Mouse (Mus musculus): ENCODE measurements at regions not wholly inside any gene's neighbourhood (a gene's known extent, or its start where the extent isn't known, plus 50 kb on each side); places are given as distances from the start of the nearest gene placed in this dataset.

DNA sequence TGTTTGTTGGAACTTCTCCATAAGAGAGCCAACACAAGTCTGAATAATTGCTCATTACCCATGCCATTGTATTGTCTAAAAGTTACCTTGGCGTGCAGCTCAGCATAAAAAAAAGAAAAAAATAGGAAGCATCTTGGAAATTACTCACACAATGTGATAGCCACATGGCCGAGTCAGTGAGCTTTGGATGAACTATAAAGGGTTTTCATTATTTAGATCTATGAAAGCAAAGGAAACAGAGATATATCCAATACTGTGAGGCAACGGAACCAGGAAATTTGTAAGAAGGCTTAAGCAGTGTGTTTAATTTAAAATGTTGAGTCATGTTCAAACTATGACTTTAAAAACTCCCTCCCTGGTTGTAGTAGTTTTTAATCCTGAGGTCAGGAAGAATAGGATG lies 446.7 kb upstream of the Dph6 start:
- in situ Hi-C loops (cut with MboI, MseI), result loop anchor here (5.0 kb wide), 1 partner anchor 36 kb away; no protein-coding TSS in a partner anchor

DNA sequence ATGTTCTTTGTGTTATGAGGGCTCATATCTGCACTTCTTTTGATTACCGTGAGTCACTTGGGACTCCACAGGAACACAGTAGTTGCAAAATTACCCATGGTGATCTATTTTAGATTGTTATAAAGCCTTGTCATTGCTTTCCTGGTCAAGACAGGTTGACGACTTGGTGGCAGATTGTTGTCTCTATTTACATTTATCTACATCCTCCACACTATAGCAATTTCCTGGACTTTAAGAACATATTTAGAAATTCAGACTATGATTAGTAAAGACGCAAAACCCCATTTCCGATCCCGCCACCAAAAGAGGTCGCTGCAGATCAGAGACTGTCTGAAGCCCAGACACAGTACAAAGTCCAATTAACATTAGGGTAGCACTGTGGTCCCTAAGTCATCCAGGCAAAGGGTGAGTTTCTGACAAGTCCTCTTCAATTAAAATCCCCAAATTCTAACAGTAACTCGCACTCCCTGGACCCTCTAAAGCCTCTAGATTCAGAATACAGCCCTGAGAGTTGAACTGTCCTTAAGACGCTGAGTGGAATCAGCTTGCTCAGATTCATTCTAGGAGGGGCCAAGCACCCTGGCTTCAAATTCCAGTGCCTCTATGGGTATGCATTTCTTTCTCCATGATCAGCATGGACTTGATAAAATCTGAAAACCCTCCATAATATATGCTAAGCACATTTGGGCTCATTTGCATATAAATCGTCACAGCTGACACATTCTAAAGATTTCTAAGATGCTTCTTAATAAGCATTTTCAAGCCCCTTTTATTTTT lies 461.9 kb upstream of the BC052040 start:
- in situ Hi-C loops (cut with MboI, MseI), result no loop called here

DNA sequence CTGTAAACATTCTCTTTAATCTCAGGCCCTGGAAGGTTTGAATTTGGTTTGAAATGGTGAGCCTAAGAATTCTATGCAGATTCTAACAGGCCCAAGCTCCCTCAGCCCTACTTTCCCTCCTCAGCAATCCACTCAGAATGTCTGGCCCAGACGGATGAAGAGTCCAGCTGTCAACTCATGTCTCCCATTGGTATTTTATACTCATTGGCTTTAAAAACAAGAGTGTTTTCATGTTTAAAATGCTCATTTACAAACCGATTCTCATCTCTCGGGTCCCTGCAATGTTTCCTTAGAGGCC lies 461.4 kb upstream of the BC052040 start:
- in situ Hi-C loops (cut with MboI, MseI), result no loop called here

DNA sequence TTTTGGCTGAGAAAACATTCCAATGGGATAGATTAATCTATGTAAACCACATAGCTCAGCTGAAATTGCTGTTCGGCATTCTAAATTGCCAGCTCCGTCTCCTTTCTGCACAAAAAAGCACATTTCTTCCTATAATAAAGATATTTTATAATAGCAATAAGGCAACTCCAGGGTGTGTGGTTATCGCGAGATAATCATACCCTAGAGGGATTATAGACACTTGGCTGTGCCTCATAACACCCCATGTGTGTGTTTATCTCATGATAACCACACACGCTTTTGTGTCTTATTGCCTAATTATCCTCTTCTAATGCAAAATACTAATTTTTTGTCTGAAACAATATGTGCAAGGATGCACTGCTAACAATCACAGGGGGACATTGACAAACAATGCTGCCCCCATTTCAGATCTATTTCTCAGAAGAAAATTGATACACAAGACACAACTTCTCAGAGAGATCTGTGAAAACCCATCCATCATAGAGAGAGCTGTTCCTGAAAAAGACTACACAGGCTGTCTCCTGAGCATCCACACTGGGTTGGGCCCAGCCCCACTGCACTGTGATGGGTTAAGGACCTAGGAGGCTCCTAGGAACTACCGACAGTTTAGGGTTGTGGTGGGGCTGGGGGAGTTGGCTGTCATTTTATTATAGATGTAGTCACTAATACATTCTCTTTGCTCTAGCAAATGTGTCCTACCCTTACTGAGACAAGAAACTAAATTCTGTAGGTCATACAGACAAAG lies 454.7 kb upstream of the BC052040 start:
- in situ Hi-C loops (cut with MboI, MseI), result no loop called here

DNA sequence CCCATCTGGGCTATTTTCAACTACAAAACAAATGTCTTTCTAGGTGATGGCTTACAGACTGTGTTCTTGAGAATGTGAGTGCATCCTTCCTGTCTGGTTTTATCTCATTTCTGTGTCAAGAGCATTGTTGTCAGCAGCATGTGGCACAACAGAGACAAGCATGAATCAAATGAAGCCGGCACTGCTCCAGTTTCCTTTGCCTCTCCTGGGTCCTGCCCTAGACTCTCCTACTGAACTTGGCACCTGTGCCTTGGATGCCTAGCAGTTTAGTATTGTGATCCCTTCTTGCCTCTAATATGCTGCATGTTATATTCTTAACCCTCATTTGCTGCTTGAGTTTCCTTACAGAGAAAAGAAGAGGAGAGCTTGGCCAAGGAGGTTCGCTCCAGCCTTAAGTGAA lies 449.8 kb upstream of the BC052040 start:
- in situ Hi-C loops (cut with MboI, MseI), result no loop called here

DNA sequence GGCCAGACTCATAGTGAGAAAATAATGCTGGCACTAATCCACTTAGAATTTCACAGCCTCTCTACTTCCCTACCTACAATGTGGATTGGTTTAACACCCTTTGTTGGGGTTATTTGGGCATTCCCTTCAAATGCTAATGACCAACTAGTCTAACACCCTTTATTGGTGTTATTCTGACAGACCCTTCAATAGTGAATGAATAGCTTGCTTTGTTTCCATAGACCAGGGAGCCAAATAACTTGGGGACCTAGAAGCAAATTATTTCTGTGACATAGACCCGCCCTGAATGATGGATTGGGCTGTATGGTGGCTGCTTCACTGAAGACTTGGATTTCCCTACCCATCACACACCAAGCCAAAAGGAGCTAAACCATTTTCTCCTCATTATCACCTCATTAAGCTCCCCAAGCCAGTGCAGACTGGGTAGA lies 449.3 kb upstream of the BC052040 start:
- in situ Hi-C loops (cut with MboI, MseI), result no loop called here

DNA sequence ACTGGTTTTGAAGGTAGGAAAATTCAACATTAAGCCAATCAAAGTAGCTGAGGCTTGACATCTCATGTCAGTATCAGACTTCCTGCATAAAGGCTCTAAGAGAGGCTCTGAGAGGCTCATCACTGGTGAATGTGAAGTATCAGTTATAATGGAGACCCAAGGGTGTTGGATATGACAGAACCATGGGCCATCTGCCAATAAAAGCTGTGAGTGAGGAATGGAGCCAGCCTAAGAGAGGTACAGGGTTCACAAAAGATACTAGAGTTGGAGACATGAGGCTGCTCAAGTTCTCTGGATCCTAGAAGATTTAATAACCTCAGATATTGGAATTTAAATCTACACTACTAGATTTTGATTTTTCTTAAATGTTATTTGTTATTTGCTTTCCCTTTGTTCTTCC lies 440.1 kb upstream of the BC052040 start:
- in situ Hi-C loops (cut with MboI, MseI), result no loop called here

DNA sequence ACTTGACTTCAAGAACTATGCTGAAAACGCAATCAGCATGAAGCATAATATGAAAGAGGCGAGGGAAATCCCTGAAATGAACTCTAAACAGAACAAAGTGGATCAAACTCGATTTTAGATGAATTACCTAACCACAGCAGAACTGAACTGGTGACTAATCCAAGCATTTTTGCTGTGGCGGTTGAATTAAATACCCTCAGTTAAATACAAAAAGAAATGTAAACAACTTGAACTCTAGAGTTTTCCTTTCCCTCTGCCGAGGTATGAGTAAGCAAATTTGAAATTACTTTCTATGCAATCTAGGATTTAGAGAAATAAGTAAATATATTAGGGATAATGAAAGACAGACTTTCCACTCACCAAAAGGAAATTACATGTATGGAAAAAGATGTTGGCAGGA lies 409.4 kb upstream of the BC052040 start:
- in situ Hi-C loops (cut with MboI, MseI), result no loop called here

DNA sequence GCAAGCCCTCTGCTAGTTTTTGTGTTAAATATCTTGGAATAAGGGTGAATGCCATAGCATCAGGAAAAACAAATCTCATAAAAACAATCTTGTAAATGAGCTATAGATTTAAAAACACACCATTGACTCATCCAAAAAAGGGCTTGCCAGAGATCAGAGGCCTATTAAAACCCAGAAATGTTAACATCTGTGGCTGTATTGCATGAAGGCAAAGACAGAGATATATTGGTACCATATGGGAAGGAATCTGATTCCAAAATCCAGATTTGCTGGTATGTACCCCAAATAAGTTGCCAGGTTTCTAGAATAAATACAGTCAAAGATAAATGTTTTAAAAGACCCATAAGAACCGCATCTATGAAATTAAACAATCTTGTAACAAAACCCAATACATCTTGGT lies 404.4 kb upstream of the BC052040 start:
- in situ Hi-C loops (cut with MboI, MseI), result no loop called here

DNA sequence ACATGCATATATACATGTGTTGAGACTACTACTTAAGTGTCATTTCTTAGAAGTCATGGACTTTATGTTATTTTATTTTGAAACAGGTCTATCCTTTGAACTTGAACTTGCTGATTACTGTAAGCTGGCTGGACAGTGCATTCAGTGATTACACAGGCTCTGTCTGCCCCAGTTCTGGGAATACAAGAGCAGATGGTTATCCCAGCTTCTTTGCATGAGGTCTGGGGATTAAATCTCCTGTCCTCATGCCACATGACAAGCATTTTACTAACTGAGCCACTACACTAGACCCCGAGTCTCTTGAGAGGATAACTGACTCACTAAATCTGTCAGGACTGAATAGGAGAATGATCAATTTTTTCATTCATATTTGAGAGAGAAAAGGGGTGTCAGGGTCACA lies 403.6 kb upstream of the BC052040 start:
- in situ Hi-C loops (cut with MboI, MseI), result no loop called here

DNA sequence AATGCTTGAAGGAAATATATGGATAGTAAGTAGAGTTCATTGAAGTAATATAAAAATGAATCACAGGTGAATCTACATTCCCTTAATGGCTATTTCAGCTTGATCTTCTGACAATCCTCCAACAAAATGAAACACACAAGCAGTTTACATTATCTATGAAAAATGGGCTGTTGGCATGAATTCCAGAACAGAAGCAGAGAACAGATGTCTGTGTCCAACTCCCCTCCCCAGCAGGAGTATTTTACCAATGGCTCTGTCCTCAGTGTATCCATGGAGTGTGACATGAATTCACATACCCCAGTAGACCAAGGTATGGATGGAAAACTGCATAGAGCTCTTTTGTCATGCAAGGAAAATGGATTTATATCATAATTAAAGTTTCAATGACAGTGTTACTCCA lies 370.3 kb upstream of the BC052040 start:
- in situ Hi-C loops (cut with MboI, MseI), result no loop called here

DNA sequence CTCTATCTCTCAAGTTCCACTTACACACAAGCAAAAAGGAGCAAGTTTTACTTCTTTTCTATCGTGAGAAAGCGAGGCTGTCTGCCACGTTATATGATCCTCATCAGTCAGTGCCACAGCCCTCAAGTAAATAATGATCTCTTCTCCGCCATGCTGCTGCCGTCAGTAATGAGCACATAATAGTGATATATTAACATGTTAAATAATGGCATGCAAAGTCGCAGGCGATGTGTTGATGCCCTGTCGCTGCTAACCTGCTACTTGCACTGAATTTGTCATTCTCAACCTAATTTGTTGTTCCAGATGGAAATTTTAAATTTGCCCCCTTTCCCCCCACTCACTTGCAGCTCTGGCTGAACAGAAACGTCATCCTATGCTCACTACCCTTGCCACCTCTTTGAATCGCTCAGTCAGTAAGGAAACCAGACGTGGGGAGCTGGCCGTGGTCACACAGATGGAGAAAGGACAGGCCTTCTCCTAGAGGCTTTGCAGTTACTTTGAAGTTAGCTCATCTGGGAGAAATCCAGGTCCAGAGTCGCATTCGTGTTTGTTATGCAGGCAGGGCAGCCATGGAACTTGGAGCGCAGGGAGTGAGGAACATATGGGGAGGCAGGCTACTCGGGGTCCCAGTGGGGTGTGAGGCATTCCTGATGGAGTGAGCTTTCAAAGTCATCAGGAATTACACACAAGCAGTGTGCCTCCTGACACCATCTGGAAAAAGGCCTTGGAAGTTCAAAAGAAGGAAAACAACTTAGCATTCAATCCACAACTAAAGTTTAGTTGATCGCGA lies 368.1 kb upstream of the BC052040 start:
- in situ Hi-C loops (cut with MboI, MseI), result no loop called here

DNA sequence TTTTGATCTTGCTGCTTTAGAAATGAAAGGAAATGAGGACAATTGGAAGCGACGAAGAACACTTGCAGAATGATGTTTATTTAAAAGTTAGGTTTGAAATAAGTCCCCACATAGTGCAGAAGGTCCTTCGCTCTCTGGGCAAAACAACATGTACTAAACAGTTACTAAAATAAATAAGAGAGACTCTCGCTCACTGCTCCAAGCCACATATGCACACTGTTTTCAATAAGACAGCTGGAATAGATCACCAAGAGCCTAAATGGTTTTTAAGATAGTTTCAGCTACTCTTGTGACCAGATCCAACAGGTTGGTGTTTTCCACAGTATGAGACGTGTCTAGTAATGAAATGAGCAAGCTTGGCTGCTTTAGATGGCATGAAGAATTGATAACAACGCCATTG lies 367.2 kb upstream of the BC052040 start:
- in situ Hi-C loops (cut with MboI, MseI), result no loop called here

DNA sequence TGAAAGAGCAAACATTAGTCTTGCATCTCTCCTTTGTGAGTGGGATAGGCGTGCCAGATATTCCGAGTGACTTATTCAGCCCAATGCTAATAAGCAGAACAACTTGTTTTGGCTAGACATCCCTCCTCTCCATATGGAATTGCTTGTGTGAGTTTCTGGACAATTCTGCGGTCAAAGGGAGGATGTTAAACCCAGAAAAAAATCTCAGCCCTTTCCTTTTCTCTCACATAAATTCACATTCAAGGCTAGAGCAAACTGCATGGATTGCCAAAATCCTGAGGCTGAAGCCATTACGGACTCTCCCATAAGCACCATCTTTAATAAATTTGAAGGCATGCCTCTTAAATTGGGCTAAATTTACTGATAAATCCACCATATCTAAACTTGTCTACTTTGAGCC lies 351.5 kb upstream of the BC052040 start:
- in situ Hi-C loops (cut with MboI, MseI), result no loop called here

DNA sequence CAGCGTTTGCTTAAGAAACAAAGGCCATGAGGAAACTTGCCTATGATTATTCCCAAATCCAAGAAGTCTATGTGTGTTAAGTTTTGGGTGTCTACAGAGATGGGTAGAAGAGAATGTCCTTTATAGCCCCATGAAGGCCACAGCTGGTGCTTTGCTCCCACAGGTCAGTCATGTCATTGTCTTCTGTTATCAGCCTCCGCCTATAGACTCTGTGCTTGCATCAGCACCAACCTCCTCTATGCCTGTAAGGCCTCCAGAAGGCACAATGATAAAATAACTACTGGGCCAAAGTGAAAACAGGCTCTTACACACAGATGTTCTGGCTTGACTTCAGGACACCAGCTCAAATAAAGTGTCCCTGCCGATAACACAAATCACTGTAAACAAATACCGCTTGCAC lies 333.8 kb upstream of the BC052040 start:
- in situ Hi-C loops (cut with MboI, MseI), result no loop called here

DNA sequence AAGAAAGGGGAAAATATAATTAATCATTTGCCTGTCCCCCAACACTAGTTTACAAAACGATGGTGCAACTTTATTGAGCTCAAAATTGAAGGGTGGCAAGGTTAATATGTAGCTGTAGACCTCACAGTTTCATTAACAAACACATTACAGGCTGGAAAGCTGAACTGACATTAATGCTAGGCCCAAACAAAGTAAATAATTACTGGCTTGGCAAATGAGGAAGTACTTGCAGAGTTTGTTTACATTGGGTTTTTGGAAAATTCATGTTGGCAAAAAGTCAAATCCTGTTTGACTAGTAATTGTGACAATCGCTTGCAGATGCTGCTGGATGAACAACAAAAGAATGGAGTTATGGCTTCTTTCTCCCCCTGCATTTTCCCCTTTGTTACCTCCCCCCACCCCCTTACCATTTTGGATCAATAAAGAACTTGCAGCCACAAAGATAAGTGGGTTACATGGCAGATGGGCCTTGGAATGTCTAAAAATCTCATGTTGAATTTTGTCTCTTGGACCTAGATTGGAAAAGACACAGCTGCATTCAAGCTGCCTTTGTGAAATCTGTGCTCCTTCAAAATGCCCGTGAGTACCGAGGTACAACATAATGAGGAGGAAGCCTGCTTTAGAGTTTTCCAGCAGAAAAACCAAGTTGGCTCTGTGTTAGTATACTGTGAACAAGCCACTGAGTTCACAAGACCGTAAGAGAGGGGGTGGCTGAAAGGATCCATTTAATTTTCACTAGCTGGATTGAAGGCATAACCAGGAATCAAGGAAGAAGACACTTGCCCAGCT lies 331.3 kb upstream of the BC052040 start:
- in situ Hi-C loops (cut with MboI, MseI), result no loop called here

DNA sequence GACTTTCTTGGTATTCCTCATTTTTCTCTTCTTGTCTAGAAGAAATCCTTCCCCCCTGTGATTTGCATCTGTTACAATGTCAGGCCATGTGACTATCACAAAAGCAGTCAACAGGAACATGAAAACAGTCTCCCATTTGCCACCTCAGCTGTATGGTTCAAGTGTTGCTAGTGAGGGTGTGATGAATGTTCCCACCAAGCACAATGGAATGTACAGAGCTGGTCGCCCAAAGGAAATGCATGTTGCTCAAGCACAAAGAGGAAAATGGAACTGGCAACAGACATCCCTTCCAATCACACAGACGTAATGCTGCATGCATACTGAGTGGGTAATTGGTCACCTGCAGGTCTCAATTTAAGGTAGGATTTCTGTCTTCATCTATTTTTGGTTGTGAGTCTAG lies 324.1 kb upstream of the BC052040 start:
- in situ Hi-C loops (cut with MboI, MseI), result no loop called here

DNA sequence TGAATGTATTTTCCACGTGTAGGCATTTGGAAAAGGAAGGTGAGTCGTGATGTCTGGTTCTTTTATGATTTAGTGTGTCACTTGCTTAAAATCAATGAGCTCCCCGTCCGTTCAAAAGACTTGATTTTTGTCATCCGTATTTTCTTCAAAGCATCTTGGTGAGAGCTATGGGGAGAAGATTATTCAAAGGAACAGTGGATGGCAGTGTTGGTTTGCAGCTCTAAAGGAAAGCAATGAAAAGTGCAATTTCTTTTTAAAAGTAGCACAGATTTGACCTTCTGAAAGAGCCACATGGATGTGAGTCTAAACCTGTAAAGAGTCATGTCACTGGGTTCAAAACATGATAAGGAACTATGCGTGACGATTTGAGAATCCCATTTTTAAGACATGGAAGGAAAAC lies 313.3 kb upstream of the BC052040 start:
- in situ Hi-C loops (cut with MboI, MseI), result no loop called here

DNA sequence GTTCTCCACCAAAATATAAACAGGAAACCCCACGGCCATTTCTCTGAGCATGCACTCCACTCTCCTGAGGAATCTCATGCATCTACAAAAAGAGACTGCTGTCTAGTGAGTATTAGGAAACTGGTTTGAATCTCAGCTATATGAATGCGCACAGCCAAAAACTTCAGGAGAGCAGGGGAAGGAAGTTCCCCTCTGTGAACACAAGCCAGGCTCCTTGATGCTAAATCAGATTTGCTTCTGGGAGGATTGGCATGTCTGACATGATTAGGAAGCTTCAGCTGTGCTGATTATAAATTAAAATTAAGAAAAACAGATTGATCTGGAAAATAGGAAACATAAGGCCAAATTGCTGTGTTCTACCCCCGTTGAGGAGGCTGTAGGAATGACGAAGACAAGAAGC lies 304.1 kb upstream of the BC052040 start:
- in situ Hi-C loops (cut with MboI, MseI), result no loop called here

DNA sequence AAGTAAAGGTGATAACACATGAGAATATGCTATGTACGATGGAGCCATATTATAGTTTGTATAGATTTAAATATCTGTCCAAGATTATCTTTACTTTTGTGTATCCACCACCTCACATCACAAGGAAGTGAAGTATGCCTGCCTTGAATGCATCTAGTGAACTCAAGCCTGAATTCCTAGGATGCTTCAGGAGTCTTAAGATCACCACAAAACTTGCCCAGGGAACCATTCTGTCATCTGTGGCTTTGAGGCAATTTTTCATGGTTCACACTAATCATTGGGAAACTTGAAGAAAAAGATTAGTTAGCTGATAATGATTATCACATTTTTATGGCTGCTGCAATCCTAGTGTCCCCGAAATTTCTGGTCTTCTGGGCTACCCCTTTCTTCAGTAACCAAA lies 288.5 kb upstream of the BC052040 start:
- in situ Hi-C loops (cut with MboI, MseI), result no loop called here

DNA sequence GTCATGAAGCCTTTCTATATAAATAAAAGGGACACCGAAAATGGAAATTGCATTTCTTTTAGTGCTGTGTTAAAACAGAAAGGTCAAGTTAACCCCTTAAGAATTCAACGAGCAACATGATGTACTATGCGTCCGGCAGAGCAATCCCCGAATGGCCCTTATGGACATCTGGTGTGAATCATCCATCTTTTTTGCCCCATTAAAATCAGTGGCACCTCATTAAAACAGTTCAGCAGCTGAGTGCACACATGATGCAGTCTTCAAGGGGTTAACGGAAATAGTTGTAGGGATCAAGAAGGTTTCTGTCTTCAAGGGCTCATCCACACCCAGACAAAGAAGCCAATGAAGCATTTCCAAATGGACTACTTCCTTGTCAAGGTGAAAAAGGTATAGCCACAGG lies 284.1 kb upstream of the BC052040 start:
- in situ Hi-C loops (cut with MboI, MseI), result no loop called here

DNA sequence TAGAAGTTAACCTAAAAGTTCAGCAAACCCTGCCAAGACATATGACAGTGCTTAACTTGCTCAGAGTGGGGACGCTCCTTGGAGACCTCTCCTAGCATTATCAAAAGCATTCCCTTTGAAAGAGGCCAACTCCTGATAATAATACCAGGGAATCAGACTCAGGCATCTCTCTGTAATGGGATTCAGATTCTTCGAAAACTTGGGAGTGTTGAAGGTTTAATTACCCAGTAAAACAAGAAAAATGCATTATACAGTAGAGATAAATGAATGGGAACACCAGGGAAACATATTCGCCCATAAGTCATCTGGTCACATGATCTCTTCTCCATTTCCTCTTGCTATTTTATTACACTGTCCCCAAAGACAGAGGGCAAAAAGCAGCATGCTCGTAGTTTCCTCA lies 274.3 kb upstream of the BC052040 start:
- in situ Hi-C loops (cut with MboI, MseI), result no loop called here

Data from T-helper 1 cell (primary cell).